Mouse (Mus musculus) forebrain, embryonic 11.5 days (tissue): ENCODE measurements around the gene Metap1d. TPM values are rescaled to one million over a fixed set of nuclear protein-coding genes. Genes with fewer than 3 reads are reported as not detected.

Experiments used
- ATAC-seq: fragments of 200-750 bp; cut with Nextera tagmentation; replicated peaks from 2 replicates; pipeline ENCODE4 v1.8.0; 2017; ENCODE audit warnings: moderate TSS enrichment; ENCODE audit not compliant: low FRiP score
- DNase-seq: peaks from one replicate; pipeline ENCODE4 v3.0.0-alpha.2; 2017; ENCODE audit warnings: low spot score
- H3K27ac ChIP-seq: fragments of 300-500 bp; sonication (generic); 2 replicates; pipeline ENCODE4 v1.5.1; 2014; ENCODE audit warnings: low read depth, low read length
- H3K27me3 ChIP-seq: fragments of 300-500 bp; sonication (generic); 2 replicates; pipeline ENCODE4 v1.6.1; 2014; ENCODE audit warnings: mild to moderate bottlenecking, low read length, mixed read lengths; ENCODE audit not compliant: control insufficient read depth, insufficient read depth
- H3K36me3 ChIP-seq: fragments of 300-500 bp; sonication (generic); 2 replicates; pipeline ENCODE4 v1.6.1; 2014; ENCODE audit warnings: mild to moderate bottlenecking, low read length, moderate library complexity, mixed read lengths; ENCODE audit not compliant: control insufficient read depth, insufficient read depth
- H3K4me1 ChIP-seq: fragments of 300-500 bp; sonication (generic); replicated peaks from 2 replicates; pipeline ENCODE4 v1.6.1; 2014; ENCODE audit warnings: low read length, mixed read lengths; ENCODE audit not compliant: control insufficient read depth, insufficient read depth
- H3K4me2 ChIP-seq: fragments of 300-500 bp; sonication (generic); 2 replicates; pipeline ENCODE4 v1.6.1; 2014; ENCODE audit warnings: low read depth, mild to moderate bottlenecking, low read length, moderate library complexity, mixed read lengths; ENCODE audit not compliant: severe bottlenecking
- H3K4me3 ChIP-seq: fragments of 300-500 bp; sonication (generic); 2 replicates; pipeline ENCODE4 v1.5.1; 2014; ENCODE audit warnings: low read depth, low read length
- H3K9ac ChIP-seq: fragments of 300-500 bp; sonication (generic); 2 replicates; pipeline ENCODE4 v1.6.1; 2014; ENCODE audit warnings: low read length
- H3K9me3 ChIP-seq: fragments of 300-500 bp; sonication (generic); 2 replicates; pipeline ENCODE4 v1.6.1; 2016; ENCODE audit warnings: low read length, mixed read lengths; ENCODE audit not compliant: control insufficient read depth
- WGBS: fragments of 180-500 bp; shearing (Covaris S2); extraction: QIAGEN DNeasy Blood & Tissue Kit; methylation state at CpG from one replicate; pipeline ENCODE4 v1.1.7; 2014; 5-methylcytosine and 5-hydroxymethylcytosine counted together
- polyA plus RNA-seq: library from polyadenylated mRNA; unstranded; fragments of >200 nt; fragmentation: Nextera tagmentation; extraction: Ambion mirVana; gene quantifications from 2 replicates; pipeline ENCODE4 v1.2.1, GENCODE M21; 2014

Metap1d gene
- polyA plus RNA-seq, 1 experiment from 2014 or later, result 36.5 TPM

DNA sequence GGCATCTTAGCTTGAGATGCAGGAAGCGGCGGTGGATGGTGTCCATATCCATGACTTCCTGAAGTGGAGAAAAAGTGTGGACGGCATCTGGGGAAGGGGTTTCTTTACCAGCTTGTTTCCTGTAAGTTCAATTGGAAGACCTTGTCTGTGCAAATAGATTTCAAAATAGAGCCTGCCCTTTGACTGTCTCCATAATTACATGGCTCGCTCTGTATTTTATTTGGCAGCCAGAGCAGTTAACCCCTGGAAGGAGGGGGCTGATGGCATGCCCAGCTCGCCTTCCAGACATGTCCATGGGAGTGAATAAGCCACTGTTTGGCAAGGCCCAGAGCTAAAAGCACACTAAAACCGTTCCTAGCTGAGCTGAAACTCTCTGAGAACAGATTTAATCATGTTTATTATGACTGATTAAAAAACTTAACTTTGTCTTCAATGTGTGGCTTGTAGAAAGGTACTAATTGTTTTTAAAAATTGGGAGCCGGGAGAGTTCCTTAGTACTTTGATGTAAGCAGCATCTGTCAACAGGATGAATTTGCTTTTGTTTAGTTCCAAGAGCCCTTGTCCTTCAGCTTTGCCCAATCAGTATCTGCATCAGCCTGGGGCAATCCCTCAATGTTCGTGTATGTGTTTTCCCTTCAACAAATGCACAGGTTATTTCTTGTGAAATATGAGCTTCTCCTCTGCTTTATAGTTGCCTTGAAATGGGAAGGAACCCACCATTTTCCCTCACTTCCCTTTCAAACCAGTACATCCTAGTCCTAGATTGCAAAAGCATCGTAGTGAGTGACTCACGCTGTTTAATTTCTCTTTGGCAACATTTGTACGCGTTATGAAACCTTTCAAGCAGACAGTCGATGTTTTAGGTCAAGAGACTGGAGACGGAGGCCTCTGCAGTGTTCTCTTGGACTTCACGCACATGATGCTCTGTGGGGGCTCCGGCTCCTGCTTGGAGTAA, 46.5 kb downstream of the Metap1d start:
- no peak overlapping the region for H3K9ac ChIP-seq
- DNase-seq (no peak), ATAC-seq (no peak)
- no peak overlapping the region for H3K4me3 ChIP-seq
- H3K4me2 ChIP-seq, result no peak overlapping the region
- H3K36me3 ChIP-seq, result no peaks in the 10 kb centered on the region
- 69% methylated on average over 16 of the region's 16 CpGs for WGBS
- H3K9me3 ChIP-seq, result no peaks in the 10 kb centered on the region
- H3K27ac ChIP-seq, result no peak overlapping the region
- H3K4me1 ChIP-seq, result peaks cover 3% of the 10 kb centered on the region
- H3K27me3 ChIP-seq, result no peaks in the 10 kb centered on the region

DNA sequence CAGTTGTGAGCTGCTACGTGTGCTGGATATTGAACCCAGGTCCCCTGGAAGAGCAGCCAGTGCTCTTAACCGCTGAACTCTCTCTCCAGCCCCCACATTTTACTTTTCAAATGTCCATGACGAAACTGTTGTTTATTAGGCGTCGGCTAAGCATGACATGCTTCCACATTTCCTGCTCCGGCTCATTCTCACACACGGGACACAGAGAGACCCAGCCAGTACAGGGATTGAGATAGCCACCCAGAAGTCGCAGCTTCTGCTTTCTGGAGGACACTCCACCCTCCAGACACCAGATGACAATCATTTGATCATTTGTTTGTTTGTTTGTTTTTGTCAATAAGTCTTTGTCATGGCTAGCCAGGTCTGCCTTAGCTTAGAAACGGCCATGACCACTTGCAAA, 51.8 kb downstream of the Metap1d start:
- H3K36me3 ChIP-seq, result no peaks in the 10 kb centered on the region
- no peak overlapping the region for H3K9ac ChIP-seq
- no peak for DNase-seq
- H3K27ac ChIP-seq, result no peak overlapping the region
- H3K9me3 ChIP-seq, result no peaks in the 10 kb centered on the region
- ATAC-seq, result no peak
- H3K4me1 ChIP-seq, result no peaks in the 10 kb centered on the region
- 88% methylated on average over 9 of the region's 9 CpGs for WGBS
- H3K27me3 ChIP-seq, result no peaks in the 10 kb centered on the region
- no peak overlapping the region for H3K4me2 ChIP-seq
- H3K4me3 ChIP-seq, result no peak overlapping the region

DNA sequence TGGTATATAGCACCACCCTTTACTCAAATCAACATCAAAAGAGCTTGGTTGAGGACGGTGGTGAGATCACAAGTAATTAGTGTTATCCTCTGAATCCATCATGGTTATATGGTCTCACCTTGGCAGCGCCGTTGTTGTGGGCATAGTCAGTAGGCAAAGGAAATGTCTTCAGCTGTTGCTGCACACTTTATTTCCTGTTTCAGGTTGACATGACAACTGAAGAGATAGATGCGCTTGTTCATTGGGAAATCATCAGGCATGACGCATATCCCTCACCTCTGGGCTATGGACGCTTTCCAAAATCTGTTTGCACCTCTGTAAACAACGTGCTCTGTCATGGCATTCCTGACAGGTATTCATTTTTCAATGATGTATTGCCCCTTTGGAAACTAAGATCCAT, 58.1 kb downstream of the Metap1d start:
- Histone ChIP-seq H3K4me1 (peaks cover 6% of the 10 kb centered on the region; the same call in 1 of the 2 replicates), H3K9ac (no peak overlapping the region), H3K27ac (no peak overlapping the region), H3K9me3 (no peaks in the 10 kb centered on the region), H3K4me3 (no peak overlapping the region), H3K4me2 (no peak overlapping the region), H3K27me3 (no peaks in the 10 kb centered on the region), H3K36me3 (no peaks in the 10 kb centered on the region)
- DNase-seq (no peak), ATAC-seq (no peak)
- WGBS, result 93% methylated on average over 7 of the region's 7 CpGs

DNA sequence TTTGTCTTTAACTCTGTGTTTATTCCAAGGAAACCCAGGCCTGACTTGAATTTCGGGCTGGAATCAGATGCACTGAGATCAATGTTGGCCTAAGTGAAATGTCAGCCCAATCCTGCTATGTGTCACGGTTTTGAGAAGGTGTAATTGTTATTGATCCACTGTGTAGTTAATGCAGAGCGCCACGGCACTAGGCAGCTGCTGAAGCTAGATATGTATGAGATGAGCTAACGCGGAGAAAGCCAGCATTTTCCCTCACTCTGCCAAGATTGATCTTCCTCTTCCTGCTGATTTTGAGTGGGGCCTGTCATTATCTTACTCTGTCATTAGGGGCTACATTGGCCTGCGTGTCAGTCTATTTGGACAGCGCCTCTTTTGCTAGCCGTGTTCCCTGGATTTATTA, 59.2 kb downstream of the Metap1d start:
- H3K9me3 ChIP-seq, result no peaks in the 10 kb centered on the region
- peaks cover 9% of the 10 kb centered on the region; the same call in 1 of the 2 replicates for H3K4me1 ChIP-seq
- H3K4me2 ChIP-seq, result no peak overlapping the region
- 75% methylated on average over 9 of the region's 9 CpGs for WGBS
- H3K36me3 ChIP-seq, result no peaks in the 10 kb centered on the region
- no peak overlapping the region for H3K27ac ChIP-seq
- H3K9ac ChIP-seq, result no peak overlapping the region
- H3K27me3 ChIP-seq, result no peaks in the 10 kb centered on the region
- H3K4me3 ChIP-seq, result no peak overlapping the region
- no peak for DNase-seq
- 0 out of 2 replicates have a peak, but pooled peaks have one; percentile 27 for ATAC-seq

DNA sequence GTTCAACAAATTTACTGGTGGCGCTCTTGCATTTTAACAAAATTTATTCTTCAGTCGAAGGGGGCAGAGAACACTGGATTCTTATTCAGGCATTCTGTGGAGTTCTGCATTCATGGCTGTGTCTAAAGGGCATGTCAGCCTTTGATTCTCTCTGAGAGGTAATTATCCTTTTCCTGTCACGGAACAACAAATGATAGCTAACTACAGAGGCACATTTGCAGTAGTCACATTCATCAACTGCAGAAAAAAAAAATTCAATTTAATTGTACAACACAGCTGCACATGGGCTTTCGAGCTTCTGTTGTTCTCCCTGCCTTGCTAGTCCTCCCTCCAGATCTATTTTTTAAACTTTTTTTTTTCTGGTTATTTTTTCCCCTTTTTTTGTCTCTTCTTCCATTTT, 63.9 kb downstream of the Metap1d start:
- DNase-seq (no peak), ATAC-seq (peak; percentile 72)
- Histone ChIP-seq H3K9ac (no peak overlapping the region), H3K9me3 (no peaks in the 10 kb centered on the region), H3K36me3 (no peaks in the 10 kb centered on the region), H3K27ac (peak overlapping the region; percentile 48; the same call in 1 of the 2 replicates), H3K27me3 (peaks cover 20% of the 10 kb centered on the region), H3K4me2 (0 out of 2 replicates have a peak overlapping the region, but pooled peaks have one; percentile 24), H3K4me1 (peaks cover 16% of the 10 kb centered on the region), H3K4me3 (no peak overlapping the region)
- WGBS, result 18% methylated on average over 4 of the region's 4 CpGs

DNA sequence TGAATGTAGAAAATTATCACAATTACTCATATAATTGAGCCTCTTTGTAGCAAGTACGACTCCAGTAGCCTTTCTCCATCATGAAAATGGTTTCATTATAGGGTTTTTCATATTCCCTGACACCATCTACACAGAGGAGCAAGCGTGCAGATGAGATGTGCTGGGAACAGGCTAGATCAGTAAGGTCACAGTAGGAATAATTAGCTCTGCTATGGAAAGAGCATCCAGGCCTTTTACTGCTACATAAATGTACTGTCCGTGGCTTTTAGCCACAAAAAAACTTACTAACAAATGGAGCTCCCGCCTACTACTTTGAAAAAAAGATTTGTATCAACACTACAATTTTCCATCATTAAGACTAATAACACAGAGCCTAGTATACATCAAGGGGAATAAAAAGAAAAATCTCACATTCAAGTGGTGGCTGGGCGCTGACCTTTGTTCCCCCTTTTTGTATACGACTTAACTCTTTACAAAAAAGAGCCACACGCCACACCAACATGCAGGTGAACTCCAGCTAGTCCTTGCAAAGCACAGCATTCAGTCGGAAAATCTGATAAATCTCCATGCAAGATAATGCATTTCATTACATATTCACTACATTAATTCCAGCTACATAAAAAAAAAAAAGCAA, 64.5 kb downstream of the Metap1d start:
- 0 out of 2 replicates have a peak overlapping the region, but pooled peaks have one; percentile 24 for H3K9ac ChIP-seq
- peak overlapping the region; percentile 48 for H3K27ac ChIP-seq
- H3K36me3 ChIP-seq, result no peaks in the 10 kb centered on the region
- peaks cover 21% of the 10 kb centered on the region for H3K27me3 ChIP-seq
- DNase-seq, result no peak
- H3K4me1 ChIP-seq, result peaks cover 16% of the 10 kb centered on the region
- WGBS, result 16% methylated on average over 8 of the region's 8 CpGs
- ATAC-seq, result peak; percentile 82
- H3K4me2 ChIP-seq, result 0 out of 2 replicates have a peak overlapping the region, but pooled peaks have one; percentile 3
- no peaks in the 10 kb centered on the region for H3K9me3 ChIP-seq
- H3K4me3 ChIP-seq, result no peak overlapping the region

DNA sequence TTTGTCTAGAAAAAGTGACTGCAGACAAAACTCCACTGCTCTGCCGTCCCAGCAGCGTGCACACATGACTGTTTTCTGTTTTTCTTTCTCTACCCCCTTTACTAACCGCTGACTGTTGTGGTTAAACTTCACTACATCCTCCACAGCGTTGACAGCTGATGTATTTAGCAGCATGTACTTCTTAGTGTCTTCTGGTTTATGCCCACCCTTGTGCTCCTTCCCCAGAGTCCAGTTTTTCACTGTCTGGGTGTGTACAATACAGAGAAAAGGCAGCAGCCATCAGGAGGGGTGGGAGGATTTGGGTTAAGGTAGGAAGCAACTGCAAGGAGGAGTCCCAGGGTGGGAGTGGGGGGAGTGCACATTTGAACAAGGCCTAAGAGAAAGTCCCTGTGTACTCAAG, 69.8 kb downstream of the Metap1d start:
- peaks cover 10% of the 10 kb centered on the region for H3K4me1 ChIP-seq
- ATAC-seq, result no peak

DNA sequence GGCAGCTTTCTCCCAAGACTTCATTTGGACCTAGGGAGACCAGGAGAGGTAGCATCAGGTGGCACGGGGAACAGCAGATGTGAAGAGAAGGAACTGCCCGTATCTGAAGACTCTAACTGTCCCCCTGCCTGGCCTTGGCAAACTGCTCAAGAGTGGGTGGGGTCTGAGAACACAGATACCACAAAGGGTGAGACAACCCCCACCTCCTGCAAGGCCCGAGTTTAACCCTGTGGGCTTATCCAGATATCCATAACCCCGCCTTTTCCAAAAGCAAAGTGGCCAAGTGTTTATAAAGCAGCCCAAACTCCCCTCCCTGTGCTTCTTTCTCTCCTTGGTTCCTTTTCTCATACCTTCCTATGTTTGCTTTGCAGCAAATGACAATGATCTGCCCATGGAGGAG, 70.4 kb downstream of the Metap1d start:
- peaks cover 73% of the 10 kb centered on the region for H3K27me3 ChIP-seq
- H3K9me3 ChIP-seq, result no peaks in the 10 kb centered on the region
- no peak overlapping the region for H3K27ac ChIP-seq
- H3K4me1 ChIP-seq, result peaks cover 7% of the 10 kb centered on the region; the same call in 1 of the 2 replicates
- ATAC-seq (no peak), DNase-seq (no peak)
- no peak overlapping the region for H3K9ac ChIP-seq
- H3K36me3 ChIP-seq, result no peaks in the 10 kb centered on the region
- no peak overlapping the region for H3K4me2 ChIP-seq
- WGBS, result 46% methylated on average over 4 of the region's 4 CpGs
- no peak overlapping the region for H3K4me3 ChIP-seq

More for the DNA sequence above, 69.8 kb downstream of the Metap1d start:
- no peaks in the 10 kb centered on the region for H3K9me3 ChIP-seq
- H3K36me3 ChIP-seq, result no peaks in the 10 kb centered on the region
- 64% methylated on average over 4 of the region's 4 CpGs for WGBS
- H3K27me3 ChIP-seq, result peaks cover 68% of the 10 kb centered on the region
- no peak overlapping the region for H3K27ac ChIP-seq
- H3K9ac ChIP-seq, result no peak overlapping the region
- no peak for DNase-seq
- H3K4me3 ChIP-seq, result no peak overlapping the region
- H3K4me2 ChIP-seq, result no peak overlapping the region
